Mouse (Mus musculus) regulatory T cell (primary cell): ENCODE measurements around the gene Dgcr2.

ENCODE experiments used
- in situ Hi-C: fragments of 300-600 bp; cut with MboI, MseI; formaldehyde crosslinking; loops from one replicate; pipeline ENCODE4 v1.15.1; 2025; ENCODE audit warnings: high pct_unique_total_duplicates

Dgcr2 gene

DNA sequence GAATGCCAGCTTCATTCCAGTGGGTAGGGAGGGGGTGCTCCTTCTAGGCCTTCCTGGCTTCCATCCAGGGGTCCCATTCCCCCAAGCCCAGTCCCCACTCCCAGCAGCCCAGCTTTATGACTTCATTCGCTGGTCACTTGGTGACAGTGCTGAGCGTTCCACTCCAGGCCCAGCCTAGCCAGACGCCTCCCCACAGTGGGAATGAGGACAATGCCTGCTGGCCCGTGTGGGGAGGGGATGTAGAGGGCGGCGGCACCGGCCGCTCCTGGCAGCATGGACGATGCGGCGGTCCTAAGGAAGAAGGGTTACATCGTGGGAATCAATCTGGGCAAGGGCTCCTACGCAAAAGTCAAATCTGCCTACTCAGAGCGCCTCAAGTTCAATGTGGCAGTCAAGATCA, at the start of gene Dgcr2, which contains the start of gene Tssk2:
Gene Dgcr2, minus strand, starts transcription at position 101 of the 400 bp plus-strand sequence.
Gene Tssk2, plus strand, starts transcription at position 176 of the 400 bp plus-strand sequence.
- in situ Hi-C loops = no loop called here

DNA sequence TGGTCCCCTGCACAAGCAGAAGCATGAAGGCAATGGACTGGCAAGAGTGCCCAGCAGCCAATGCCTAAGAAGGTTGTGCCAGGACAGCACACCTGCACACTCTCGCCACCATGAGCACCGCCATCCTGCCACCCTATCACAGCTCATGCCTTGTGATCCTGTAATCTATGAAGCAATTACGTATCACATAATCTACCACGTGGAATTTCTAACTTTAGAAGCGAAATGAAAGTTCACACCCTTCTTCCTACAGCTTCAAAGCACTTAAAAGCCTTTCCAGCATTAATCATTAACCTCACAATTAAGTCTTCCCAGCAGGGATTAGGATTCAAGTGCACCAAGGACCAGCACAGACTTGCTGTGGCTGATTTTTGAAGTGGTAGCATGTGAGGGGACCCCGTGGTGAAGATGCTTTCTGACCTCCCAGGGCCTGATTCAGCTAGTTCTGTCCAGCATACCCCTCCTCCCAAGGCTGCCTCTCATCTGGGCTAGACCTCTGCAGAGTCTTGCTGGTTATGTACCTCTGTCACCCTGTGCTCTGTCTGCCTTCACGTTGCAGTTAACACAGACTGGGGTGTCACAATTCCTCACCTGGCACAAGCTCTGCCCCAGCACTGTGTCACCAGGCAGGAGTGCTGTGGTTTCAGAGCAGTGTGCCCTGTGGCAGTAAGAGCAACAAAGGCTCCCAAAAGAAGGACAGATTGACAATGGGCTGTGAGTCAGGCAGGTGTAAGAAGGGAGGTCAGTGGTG, 46.9 kb upstream of the Dgcr2 start:
- in situ Hi-C loops = no loop called here

DNA sequence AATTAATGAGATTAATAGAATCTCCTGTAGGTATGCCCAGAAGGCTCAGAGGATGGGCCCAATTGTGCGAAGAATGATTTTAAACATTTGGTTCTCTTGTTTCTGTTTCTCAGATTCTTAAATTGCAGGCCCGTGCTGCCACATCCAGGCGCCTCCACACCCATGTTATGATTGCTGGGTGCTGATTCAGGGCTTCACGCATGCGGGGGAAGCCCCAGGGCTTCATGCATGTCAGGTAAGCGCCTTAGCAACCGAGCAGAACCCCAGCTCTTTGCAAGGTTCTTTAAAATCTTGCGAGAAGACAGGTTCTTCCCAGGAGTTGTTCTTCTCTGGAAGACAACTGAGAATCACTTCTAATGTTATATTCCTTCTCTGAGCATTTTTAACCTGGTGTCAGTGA, 45.1 kb upstream of the Dgcr2 start:
- in situ Hi-C loops = no loop called here

DNA sequence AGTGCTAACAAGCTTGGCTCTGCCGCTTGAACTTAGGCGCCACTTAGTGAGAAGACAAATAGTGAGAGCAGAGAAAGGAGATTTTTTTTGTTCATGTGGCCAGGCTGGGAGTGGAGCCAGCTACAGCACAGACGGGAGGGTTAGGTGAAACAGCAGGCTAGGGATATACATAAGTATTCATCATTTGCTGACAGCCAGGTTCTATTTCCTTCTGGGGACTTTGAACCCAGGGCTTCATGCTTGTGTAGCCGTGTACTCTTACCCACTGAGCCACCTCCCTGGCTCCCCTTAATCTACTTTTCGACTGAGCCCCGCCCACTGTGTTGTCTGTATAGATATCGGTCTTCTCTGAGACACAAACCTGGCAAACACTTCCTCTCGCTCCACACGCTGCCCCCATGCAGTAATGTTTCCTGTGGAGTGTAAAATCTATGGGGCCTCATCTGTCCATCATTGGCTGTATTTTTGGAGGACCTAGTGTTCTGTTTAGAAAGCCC, 40.9 kb upstream of the Dgcr2 start:
- in situ Hi-C loops = no loop called here

DNA sequence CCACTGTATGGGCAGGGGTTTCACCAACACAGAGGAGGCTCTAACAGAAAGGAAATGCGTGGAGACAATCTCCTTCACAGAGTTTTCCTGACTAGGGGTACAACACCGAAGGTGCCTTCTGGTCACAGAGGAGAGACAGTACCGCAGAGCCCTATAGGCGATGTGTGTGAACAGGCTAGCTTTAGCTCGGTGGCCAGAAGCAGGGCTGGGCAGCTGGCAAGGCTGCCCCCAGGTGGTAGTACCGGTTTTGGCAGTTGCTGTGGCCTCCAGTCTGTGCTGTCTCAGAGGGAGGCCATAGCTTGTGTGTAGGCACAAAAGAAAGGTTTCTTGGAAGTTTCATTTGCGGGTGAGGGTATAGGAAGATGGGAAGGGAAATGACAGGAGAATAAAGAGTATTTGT, 40.5 kb upstream of the Dgcr2 start:
- in situ Hi-C loops = no loop called here

DNA sequence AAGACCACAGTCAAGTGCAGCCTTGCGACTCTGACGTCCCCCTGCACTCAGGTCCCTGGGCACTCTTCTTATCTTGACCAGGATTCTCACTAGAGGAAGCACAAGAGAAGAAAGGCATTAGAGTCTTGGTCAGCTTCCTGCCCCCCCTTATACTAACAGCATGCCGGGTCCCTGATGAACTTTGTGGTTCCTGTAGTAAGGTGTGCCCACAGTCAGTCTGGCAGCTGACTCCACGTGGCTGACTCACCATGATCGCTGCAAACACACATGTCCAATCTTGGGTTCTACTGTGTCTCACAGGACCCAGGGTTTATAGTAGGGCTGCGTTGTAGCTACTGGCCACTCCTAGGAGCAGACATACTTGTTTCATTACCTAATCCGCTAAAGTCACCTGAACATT, 39.8 kb upstream of the Dgcr2 start:
- in situ Hi-C loops = no loop called here

DNA sequence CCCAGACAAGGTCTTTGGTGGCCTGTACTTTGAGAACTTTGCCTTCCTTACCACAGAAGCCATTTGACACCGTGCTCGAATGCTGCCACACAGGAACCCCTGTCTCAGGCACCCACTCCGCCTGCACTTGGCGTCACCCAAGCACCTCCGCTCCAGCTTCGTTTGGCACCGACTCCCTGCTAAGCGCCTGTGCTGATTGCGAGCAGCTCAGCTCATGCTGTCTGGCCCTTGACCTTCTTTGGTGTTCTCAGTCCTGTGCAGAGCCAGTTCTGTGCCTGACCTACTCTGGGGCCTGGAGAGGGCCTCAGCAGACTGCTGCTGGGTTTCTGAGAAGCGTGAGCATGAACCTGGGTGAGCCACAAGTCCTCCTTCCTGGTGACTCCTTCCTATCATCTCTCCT, 38.4 kb upstream of the Dgcr2 start:
- in situ Hi-C loops = no loop called here

DNA sequence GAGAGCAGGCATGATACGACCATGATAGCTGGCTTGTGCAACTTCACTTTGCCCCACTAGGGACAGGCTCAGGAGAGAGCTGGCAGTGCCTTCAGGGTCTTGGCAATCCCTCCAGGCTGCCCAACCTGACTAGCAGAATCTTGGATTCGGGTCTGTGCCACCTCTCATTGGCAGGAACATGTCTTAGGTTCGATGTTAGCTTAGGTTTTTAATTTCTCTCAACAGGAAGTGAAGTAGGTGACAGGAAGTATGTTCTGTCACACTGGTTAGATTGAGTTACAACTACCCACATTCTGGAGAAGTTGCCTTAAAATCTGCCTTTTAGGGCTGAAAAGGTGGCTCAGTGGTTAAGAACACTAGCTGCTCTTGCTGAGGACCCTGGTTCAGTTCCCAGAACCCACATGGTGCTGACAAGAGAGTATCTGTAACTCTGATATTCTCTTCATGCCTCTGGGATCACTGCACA, 36.1 kb upstream of the Dgcr2 start:
- in situ Hi-C loops = loop anchor here (5.0 kb wide), 1 partner anchor 38 kb away; no protein-coding TSS in a partner anchor

DNA sequence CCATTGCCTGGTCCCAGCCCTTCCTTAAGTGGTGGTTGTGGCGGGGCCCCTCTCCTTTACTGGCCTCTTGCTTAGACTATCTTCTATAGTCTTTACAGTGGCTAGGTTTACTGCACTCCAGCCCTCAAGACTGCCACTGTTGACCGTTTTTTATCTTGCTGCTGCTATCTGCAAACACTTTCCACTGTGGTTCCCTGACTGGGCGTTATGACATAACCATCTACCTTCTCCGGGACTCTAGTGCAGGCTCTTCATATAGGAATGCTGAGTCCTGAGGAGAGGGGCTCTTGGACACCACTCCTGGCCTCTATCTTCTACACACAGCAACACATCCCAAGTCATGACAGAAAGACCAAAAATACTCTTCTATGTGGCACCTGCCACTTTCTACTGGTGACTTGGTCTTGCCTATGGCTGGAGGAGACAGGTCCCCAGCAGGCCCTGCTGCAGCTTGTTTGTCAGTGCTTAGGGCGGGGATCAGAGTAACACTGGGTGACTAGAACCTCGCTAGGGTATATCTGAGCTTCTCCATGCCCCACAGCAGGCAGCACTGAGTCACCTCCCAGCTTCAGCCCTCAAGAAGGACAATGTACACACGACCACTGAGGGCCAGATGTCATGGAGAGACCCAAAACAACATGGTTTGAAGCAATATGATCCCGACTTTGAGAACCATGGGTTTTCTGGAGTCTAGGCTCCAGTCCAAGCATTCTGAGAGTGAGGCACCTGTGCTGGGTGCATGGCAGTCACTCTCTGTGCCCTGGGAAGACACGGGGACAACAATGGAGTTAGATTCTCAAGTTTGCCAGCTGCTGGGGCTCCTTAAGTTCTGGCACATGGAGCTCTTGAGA, 35.5 kb upstream of the Dgcr2 start:
- in situ Hi-C loops = loop anchor here (5.0 kb wide), 1 partner anchor 38 kb away; no protein-coding TSS in a partner anchor

DNA sequence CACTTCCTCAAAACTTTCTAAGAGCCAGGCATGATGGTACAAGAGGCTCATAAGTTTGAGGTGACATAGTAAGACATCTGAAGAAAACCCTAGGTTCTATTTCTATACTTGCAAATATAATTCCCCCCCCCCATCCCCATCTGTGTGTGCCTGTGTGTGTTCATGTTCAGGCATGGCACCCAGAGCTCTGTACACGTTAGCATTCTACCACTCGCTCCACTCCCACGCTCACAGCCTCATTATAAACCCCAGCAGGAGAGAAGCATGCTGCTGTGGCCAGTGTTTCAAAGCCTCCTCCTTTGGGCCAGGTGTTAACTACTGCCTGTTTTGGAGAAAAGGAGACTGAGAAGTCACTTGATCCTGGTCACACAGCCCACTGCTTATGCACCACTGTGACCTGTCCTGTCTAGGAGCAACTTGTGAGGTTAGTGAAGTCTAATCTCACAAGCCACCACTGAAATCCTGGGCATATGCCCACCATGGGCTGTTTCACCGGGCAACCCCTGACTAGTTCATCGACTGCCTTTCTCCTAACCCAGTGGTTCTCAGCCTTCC, 33.6 kb upstream of the Dgcr2 start:
- in situ Hi-C loops = loop anchor here (5.0 kb wide), 1 partner anchor 40 kb away; no protein-coding TSS in a partner anchor

DNA sequence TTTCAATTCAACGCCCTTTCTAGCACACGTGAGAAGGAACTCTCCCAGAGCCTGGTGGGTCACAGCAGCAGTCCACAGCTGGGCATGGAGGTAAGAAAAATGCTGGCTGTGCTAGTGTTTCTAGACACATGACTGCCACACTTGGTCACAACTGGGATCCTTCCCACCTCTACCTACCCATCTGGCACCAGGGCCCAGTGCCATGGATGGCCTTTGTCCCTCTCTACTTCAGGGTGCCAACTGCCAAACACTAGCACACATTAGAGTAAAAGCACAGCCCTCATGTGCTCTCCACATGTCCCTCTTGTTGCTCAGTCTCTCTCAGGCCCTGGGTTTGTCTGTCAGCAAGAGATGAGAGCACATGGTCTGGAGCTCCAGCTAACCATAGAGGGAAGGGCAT, 31.3 kb upstream of the Dgcr2 start:
- in situ Hi-C loops = loop anchor here (5.0 kb wide), 1 partner anchor 43 kb away; no protein-coding TSS in a partner anchor

DNA sequence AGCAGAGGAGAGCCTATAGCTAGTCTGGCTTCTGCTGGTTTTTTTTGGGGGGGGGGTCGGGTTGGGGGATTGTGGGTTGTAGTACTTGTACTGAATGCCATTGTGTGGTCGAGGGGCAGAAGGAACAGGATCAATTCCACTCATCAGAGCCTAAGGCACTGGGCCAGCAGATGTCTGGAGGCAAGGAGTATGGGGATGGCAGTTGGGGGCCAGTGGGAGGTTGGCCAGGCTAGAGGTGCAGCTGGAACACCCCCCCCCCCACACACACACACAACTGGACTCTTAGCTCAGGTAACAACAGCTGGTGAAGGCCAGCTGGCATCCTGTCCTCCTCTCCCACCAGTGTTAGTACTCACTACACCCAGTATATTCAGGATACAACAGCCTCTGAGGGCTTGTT, 30.8 kb upstream of the Dgcr2 start:
- in situ Hi-C loops = no loop called here

DNA sequence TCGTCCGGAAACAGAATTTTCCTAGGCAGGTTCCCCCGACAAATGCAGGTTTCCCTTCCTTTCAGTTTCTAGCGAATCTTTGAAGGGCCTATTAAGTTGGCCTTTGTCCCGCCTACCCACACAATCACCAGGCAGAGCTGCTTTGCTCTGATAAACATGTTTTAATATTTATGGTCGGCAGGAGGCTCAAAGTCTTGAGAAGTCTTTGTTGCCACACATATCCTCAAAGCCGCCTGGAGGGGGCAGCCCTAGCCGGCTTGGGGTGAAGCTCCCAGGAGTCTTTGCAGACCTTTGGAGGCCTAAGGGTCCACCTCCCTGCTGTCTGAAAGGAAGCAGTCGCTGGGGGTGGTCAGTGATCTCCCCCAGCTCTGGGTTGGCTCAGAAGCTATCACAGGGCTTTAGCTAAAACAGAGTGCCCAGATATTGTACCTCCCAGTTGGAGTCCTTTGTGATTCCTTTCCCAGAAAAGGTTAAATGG, 30.3 kb upstream of the Dgcr2 start:
- in situ Hi-C loops = no loop called here

DNA sequence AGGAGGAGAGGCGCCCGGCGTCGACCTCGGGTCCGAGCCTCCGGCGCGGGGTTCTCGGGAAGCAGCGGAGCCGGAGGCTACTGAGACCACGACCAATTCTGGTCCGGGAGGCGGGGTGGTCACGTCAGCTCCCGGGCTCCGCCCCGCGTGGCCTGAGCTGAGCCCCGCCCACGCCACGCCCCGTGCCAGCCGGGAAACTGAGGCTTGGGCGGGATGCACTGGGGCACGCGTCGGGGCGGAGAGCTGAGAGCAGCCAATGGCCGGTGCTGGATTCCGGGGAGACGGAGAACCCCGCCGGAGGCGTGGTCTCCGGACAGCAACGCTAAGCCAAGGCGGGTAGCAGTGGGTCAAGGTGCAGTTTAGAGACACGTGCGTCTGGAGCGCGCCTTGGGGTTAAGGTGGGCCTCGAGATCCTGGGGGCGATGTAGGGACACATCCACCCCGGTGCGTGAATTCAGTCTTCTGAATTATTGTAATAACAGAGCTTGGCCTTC, 29.8 kb upstream of the Dgcr2 start, which contains the start of gene Slc25a1:
Gene Slc25a1, minus strand, starts transcription at position 133 of the 494 bp plus-strand sequence.
- in situ Hi-C loops = no loop called here

DNA sequence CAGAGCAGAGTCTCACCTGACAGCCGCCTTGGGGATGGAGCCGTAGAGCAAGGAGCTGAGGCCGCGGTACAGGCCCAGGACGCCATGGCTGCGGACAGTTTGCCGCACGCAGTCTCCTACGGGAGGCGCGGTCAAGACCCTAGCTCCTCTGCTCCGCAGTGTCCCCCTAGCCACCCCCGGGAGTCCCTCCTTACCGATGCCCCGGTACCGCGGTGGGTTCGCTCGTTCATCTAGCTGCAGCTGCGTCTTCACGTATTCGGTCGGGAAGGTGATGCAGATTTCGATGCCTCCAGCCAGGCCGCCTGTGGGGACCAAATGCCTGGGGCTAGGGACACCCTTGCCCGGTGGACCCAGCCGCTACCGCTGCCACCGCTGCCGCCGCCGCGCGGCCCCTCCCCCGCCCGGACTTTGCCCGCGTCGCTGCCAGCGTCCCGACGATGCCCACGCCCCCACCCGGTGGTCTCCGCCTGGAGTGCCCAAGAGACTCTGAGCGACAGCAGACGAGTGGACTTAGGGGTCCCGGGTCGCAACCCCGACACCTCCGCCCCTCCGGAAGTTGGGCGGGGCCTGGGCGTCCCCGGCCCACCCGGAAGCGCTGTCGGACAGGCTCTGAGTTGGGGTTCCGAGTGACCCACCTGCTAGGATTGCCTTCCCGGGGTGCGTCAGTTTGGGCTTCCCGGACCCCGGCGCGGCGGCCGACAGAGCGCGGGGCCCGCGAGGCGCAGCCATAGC, 29.2 kb upstream of the Dgcr2 start:
- in situ Hi-C loops = no loop called here

DNA sequence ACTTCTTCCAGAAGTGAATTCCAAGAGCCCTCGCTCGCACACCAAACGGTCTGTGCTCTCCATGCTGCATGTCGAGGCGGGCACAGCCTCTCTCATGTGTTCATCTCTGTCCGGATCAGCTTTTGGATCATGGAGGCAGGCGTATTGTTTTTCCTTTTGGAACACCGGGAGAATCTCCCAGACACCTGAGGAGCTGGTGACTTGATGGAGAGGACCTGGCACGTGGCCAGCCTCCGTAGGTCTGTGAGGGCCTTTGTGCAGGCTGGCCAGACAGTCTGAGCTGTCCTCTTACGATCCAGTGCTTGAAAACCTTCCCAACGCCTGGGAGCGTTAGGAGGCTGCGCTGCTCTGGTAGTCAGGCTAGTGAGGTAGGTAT, 23.8 kb upstream of the Dgcr2 start:
- in situ Hi-C loops = no loop called here

DNA sequence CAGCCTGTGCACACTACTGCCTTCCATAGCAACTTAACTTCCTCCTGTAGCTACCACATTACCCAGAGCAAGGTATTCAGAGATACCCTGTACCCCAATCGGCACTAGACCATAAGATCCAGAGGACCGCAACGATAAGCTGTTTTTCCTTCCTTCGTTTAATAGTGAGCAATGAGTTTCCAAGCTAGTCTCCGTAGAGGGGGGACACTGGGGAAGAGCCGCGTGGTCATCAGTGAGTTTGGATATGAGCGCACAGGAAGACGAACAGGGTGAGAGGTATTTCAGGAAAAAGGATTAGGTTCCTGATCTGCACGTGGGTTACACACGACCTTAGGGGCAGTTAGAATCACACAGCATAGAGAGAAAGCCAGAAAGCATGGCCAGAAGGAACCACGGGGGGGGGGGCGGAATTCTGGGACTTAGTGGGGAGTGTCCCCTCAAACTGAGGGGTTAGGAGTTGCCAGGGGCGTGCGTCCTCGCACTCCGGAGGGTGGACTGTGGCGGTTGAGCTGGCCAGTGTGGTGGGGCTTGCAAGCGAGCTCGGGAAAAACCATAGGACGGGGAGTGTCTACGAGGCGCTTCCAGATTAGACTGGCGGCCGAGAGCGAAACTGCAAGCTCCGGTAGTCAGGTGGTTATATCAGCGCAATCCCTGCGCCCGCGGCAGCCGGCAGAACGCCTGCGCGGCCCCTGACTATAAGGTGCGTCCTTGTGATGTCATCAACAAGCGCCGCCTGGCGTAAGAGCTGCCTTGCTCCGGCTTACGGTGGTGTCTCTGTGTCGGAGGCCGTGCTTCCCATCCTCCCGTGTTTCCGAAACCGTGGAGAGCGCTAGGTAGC, 23.2 kb upstream of the Dgcr2 start:
- in situ Hi-C loops = no loop called here

DNA sequence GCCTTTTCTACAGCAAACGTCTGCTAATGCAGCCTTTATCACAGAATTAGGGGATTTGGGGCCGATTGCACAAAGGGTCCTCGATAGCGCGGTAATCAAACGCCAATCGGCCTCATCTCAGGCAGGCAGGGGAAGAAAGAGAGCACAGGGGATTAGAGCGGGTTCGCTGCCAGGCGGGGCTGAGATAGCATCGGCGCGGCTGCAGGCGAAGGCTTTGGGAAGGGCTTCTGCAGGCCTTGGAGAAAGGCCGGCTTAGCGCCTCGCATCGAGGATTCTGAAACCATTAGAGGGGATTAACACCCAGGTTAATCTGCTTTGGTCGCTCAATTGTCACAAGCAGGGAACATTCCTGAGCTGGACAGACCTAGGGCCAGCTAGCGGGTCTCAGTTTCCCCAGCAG, 22.2 kb upstream of the Dgcr2 start:
- in situ Hi-C loops = no loop called here

DNA sequence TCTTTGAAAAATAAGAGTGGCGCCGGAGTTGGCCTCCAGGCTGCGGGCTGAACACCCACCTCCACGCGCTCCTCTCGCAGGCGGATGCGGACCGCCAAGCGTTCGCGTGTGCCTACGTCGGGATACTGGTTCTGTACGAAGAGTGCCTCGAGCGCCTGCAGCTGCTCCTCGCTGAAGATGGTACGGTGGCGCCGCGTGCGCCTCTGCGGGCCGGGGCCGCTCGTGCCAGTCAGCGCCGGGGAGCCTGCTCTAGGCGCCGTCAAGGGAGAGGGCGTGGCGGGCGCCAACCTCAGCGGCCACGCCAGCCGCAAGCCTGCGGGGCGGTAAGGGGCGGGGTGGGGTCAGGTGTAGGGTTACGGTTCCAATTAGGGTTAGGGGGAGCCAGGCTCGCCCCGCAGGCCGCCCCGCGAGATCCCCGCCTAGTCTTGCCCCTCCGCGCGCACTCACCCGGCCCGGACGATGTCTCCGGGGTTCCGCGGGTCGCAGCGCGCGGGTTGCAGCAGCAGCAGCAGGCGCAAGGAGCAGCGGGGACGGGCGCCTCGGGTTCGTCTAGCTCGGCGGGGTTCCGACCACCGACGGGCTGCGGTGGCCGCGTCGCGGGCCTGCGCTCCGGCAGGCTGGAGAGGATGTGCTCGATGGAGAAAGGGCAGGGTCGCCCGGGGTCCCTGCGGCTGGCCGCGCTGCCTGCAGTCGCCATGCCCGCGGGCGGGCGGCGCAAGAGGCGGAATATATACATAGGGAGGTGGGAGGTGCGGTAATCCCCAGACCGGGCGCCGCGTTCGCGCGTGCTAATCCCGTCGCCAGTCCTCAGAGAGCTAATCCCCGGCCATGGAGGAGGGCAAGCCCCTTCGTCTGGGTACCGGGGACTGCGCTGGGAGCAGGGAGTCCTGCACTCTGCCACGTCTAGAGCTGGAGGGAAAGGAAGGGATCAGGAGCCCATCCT, 16.2 kb upstream of the Dgcr2 start, which contains the start of gene Gsc2:
Gene Gsc2, minus strand, starts transcription at position 753 of the 943 bp plus-strand sequence.
- in situ Hi-C loops = no loop called here
